Mouse (Mus musculus) hindbrain, embryonic 12.5 days (tissue): ENCODE results near the gene Iqcf6. TPM values are rescaled to one million over a fixed set of nuclear protein-coding genes. Genes with fewer than 3 reads are reported as not detected.
"Not testable (repeated sequence)": the region's sequence is repeated elsewhere in the genome, so short reads cannot be mapped to it uniquely, and the experiment has no call there.

Experiments
- ATAC-seq: fragments of 200-750 bp; cut with Nextera tagmentation; 2 replicates; pipeline ENCODE4 v1.8.0; 2017; ENCODE audit warnings: moderate TSS enrichment; ENCODE audit not compliant: low FRiP score
- H3K27ac ChIP-seq: fragments of 300-500 bp; sonication (generic); 2 replicates; pipeline ENCODE4 v1.5.1; 2016; ENCODE audit warnings: mild to moderate bottlenecking
- H3K27me3 ChIP-seq: fragments of 300-500 bp; sonication (generic); 2 replicates; pipeline ENCODE4 v1.6.1; 2016; ENCODE audit warnings: mild to moderate bottlenecking
- H3K36me3 ChIP-seq: fragments of 300-500 bp; sonication (generic); 2 replicates; pipeline ENCODE4 v1.6.1; 2016; ENCODE audit warnings: mild to moderate bottlenecking
- H3K4me1 ChIP-seq: fragments of 300-500 bp; sonication (generic); 2 replicates; pipeline ENCODE4 v1.6.1; 2016
- H3K4me2 ChIP-seq: fragments of 300-500 bp; sonication (generic); replicated peaks from 2 replicates; pipeline ENCODE4 v1.6.1; 2016; ENCODE audit warnings: mild to moderate bottlenecking
- H3K4me3 ChIP-seq: fragments of 300-500 bp; sonication (generic); 2 replicates; pipeline ENCODE4 v1.5.1; 2016; ENCODE audit warnings: mild to moderate bottlenecking
- H3K9ac ChIP-seq: fragments of 300-500 bp; sonication (generic); 2 replicates; pipeline ENCODE4 v1.6.1; 2016; ENCODE audit warnings: mild to moderate bottlenecking, moderate library complexity
- H3K9me3 ChIP-seq: fragments of 300-500 bp; sonication (generic); replicated peaks from 2 replicates; pipeline ENCODE4 v1.6.1; 2016; ENCODE audit warnings: mild to moderate bottlenecking
- WGBS: fragments of 180-500 bp; shearing (Covaris S2); methylation state at CpG from one replicate; pipeline ENCODE4 v1.1.7; 2016; 5-methylcytosine and 5-hydroxymethylcytosine counted together
- polyA plus RNA-seq: library from polyadenylated mRNA; unstranded; fragments of >200 nt; fragmentation: Nextera tagmentation; extraction: Ambion mirVana; gene quantifications from 2 replicates; pipeline ENCODE4 v1.2.1, GENCODE M21; 2016

Gene Iqcf6
- polyA plus RNA-seq, result not detected in 2 replicates

- no peak within 1 kb of the TSS for H3K27ac ChIP-seq
- ATAC-seq, result no peak
- no peaks in the 10 kb centered on the region for H3K36me3 ChIP-seq
- H3K27me3 ChIP-seq, result no peaks in the 10 kb centered on the region
- no peaks in the 10 kb centered on the region for H3K9me3 ChIP-seq
- 77% methylated on average over 2 of the region's 2 CpGs for WGBS
- H3K9ac ChIP-seq, result no peak within 1 kb of the TSS
- H3K4me2 ChIP-seq, result no peak within 1 kb of the TSS
- H3K4me1 ChIP-seq, result no peaks in the 10 kb centered on the region
- no peak within 1 kb of the TSS for H3K4me3 ChIP-seq
Observed at GRCm38 (mm10) chr9:106626282-106626681, at the start of gene Iqcf6. TSS of gene Iqcf6 (plus strand) at chr9:106626582.

- ATAC-seq, result no peak
- Histone ChIP-seq H3K9me3 (no peaks in the 10 kb centered on the region), H3K27ac (no peak overlapping the region), H3K4me2 (no peak overlapping the region), H3K4me1 (no peaks in the 10 kb centered on the region), H3K9ac (no peak overlapping the region), H3K27me3 (no peaks in the 10 kb centered on the region), H3K4me3 (no peak overlapping the region), H3K36me3 (no peaks in the 10 kb centered on the region)
- WGBS, result 86% methylated on average over 7 of the region's 7 CpGs
Observed at GRCm38 (mm10) chr9:106580016-106580415, 46.4 kb upstream of the Iqcf6 start.

- H3K27me3 ChIP-seq, result no peaks in the 10 kb centered on the region
- no peaks in the 10 kb centered on the region for H3K36me3 ChIP-seq
- H3K9ac ChIP-seq, result no peak overlapping the region
- H3K4me3 ChIP-seq, result no peak overlapping the region
- no peaks in the 10 kb centered on the region for H3K4me1 ChIP-seq
- 73% methylated on average over 1 of the region's 1 CpGs for WGBS
- no peaks in the 10 kb centered on the region for H3K9me3 ChIP-seq
- no peak for ATAC-seq
- no peak overlapping the region for H3K27ac ChIP-seq
- no peak overlapping the region for H3K4me2 ChIP-seq
Observed at GRCm38 (mm10) chr9:106582552-106582951, 43.8 kb upstream of the Iqcf6 start.

GRCm38 (mm10) chr9:106592158-106592557, 34.2 kb upstream of the Iqcf6 start:
- Histone ChIP-seq H3K9ac (no peak overlapping the region), H3K4me2 (no peak overlapping the region), H3K27me3 (no peaks in the 10 kb centered on the region), H3K4me1 (peaks cover 3% of the 10 kb centered on the region; the same call in 1 of the 2 replicates), H3K4me3 (no peak overlapping the region), H3K36me3 (no peaks in the 10 kb centered on the region), H3K27ac (no peak overlapping the region), H3K9me3 (no peaks in the 10 kb centered on the region)
- no peak for ATAC-seq
- 90% methylated on average over 5 of the region's 5 CpGs for WGBS

- H3K27ac ChIP-seq, H3K4me2 ChIP-seq, H3K9me3 ChIP-seq, H3K36me3 ChIP-seq, H3K4me3 ChIP-seq, H3K27me3 ChIP-seq, H3K4me1 ChIP-seq, H3K9ac ChIP-seq: not testable (repeated sequence)
- 0 out of 2 replicates have a peak, but pooled peaks have one; percentile 43 for ATAC-seq
- WGBS, result 34% methylated on average over 4 of the region's 4 CpGs
Observed at GRCm38 (mm10) chr9:106595402-106595801, 31.0 kb upstream of the Iqcf6 start.

- Histone ChIP-seq H3K36me3 (no peaks in the 10 kb centered on the region), H3K4me2 (no peak overlapping the region), H3K4me3 (no peak overlapping the region), H3K4me1 (peaks cover 3% of the 10 kb centered on the region; the same call in 1 of the 2 replicates), H3K27ac (no peak overlapping the region), H3K9me3 (no peaks in the 10 kb centered on the region), H3K9ac (no peak overlapping the region), H3K27me3 (no peaks in the 10 kb centered on the region; the same call in 1 of the 2 replicates)
- ATAC-seq, result no peak
- WGBS, result 62% methylated on average over 7 of the region's 7 CpGs
Observed at GRCm38 (mm10) chr9:106595836-106596235, 30.5 kb upstream of the Iqcf6 start.

GRCm38 (mm10) chr9:106598466-106598865, 27.9 kb upstream of the Iqcf6 start:
- Histone ChIP-seq H3K36me3 (no peaks in the 10 kb centered on the region), H3K4me1 (peaks cover 3% of the 10 kb centered on the region; the same call in 1 of the 2 replicates), H3K4me3 (no peak overlapping the region), H3K27ac (no peak overlapping the region), H3K9ac (no peak overlapping the region), H3K27me3 (no peaks in the 10 kb centered on the region; the same call in 1 of the 2 replicates), H3K4me2 (no peak overlapping the region), H3K9me3 (no peaks in the 10 kb centered on the region)
- WGBS, result 45% methylated on average over 7 of the region's 7 CpGs
- ATAC-seq, result no peak

GRCm38 (mm10) chr9:106600546-106600945, 25.8 kb upstream of the Iqcf6 start:
- Histone ChIP-seq H3K4me3 (no peak overlapping the region), H3K9ac (no peak overlapping the region), H3K4me2 (no peak overlapping the region), H3K36me3 (no peaks in the 10 kb centered on the region), H3K27ac (no peak overlapping the region), H3K4me1 (peaks cover 2% of the 10 kb centered on the region; the same call in 1 of the 2 replicates), H3K27me3 (no peaks in the 10 kb centered on the region; the same call in 1 of the 2 replicates), H3K9me3 (no peaks in the 10 kb centered on the region)
- no peak for ATAC-seq
- 27% methylated on average over 8 of the region's 8 CpGs for WGBS

GRCm38 (mm10) chr9:106610727-106611126, 15.7 kb upstream of the Iqcf6 start:
- H3K9ac ChIP-seq, result no peak overlapping the region
- no peak overlapping the region for H3K4me3 ChIP-seq
- no peaks in the 10 kb centered on the region for H3K4me1 ChIP-seq
- H3K27ac ChIP-seq, result no peak overlapping the region
- H3K9me3 ChIP-seq, result no peaks in the 10 kb centered on the region
- H3K4me2 ChIP-seq, result no peak overlapping the region
- H3K36me3 ChIP-seq, result no peaks in the 10 kb centered on the region
- H3K27me3 ChIP-seq, result no peaks in the 10 kb centered on the region
- 89% methylated on average over 4 of the region's 4 CpGs for WGBS
- no peak for ATAC-seq

- H3K36me3 ChIP-seq, result no peaks in the 10 kb centered on the region
- no peak for ATAC-seq
- H3K9ac ChIP-seq, result no peak overlapping the region
- H3K27me3 ChIP-seq, result no peaks in the 10 kb centered on the region
- no peaks in the 10 kb centered on the region for H3K4me1 ChIP-seq
- H3K4me2 ChIP-seq, result no peak overlapping the region
- no peak overlapping the region for H3K4me3 ChIP-seq
- 72% methylated on average over 2 of the region's 2 CpGs for WGBS
- no peaks in the 10 kb centered on the region for H3K9me3 ChIP-seq
- no peak overlapping the region for H3K27ac ChIP-seq
Observed at GRCm38 (mm10) chr9:106613951-106614350, 12.4 kb upstream of the Iqcf6 start.

- H3K4me3 ChIP-seq, result no peak overlapping the region
- H3K36me3 ChIP-seq, result no peaks in the 10 kb centered on the region
- WGBS, result 46% methylated on average over 3 of the region's 3 CpGs
- ATAC-seq, result no peak
- 0 out of 2 replicates have a peak, but pooled peaks cover 3% of the 10 kb centered on the region for H3K9me3 ChIP-seq
- H3K4me1 ChIP-seq, result no peaks in the 10 kb centered on the region
- H3K9ac ChIP-seq, result no peak overlapping the region
- no peak overlapping the region for H3K27ac ChIP-seq
- no peaks in the 10 kb centered on the region for H3K27me3 ChIP-seq
- H3K4me2 ChIP-seq, result no peak overlapping the region
Observed at GRCm38 (mm10) chr9:106614616-106615015, 11.8 kb upstream of the Iqcf6 start.

- H3K4me2 ChIP-seq, result no peak overlapping the region
- H3K27me3 ChIP-seq, result no peaks in the 10 kb centered on the region
- 89% methylated on average over 9 of the region's 9 CpGs for WGBS
- H3K27ac ChIP-seq, result no peak overlapping the region
- H3K9me3 ChIP-seq, result 0 out of 2 replicates have a peak, but pooled peaks cover 3% of the 10 kb centered on the region
- ATAC-seq, result no peak
- H3K4me3 ChIP-seq, result no peak overlapping the region
- H3K36me3 ChIP-seq, result no peaks in the 10 kb centered on the region
- no peak overlapping the region for H3K9ac ChIP-seq
- H3K4me1 ChIP-seq, result no peaks in the 10 kb centered on the region
Observed at GRCm38 (mm10) chr9:106616306-106616705, 10.1 kb upstream of the Iqcf6 start.

- H3K9ac ChIP-seq, result no peak overlapping the region
- H3K36me3 ChIP-seq, result no peaks in the 10 kb centered on the region
- ATAC-seq, result no peak
- 87% methylated on average over 3 of the region's 3 CpGs for WGBS
- H3K27me3 ChIP-seq, result no peaks in the 10 kb centered on the region
- H3K4me3 ChIP-seq, result no peak overlapping the region
- H3K4me1 ChIP-seq, result no peaks in the 10 kb centered on the region
- H3K27ac ChIP-seq, result no peak overlapping the region
- 0 out of 2 replicates have a peak, but pooled peaks cover 3% of the 10 kb centered on the region for H3K9me3 ChIP-seq
- no peak overlapping the region for H3K4me2 ChIP-seq
Observed at GRCm38 (mm10) chr9:106617496-106617895, 8.9 kb upstream of the Iqcf6 start.
